Mouse (Mus musculus) cerebellum, adult 2 months (tissue): ENCODE results near the gene Sh3pxd2a.

Experiments used
- CTCF ChIP-seq: fragments of 200-500 bp; IDR thresholded peaks from 2 replicates; pipeline ENCODE4 v1.5.1; 2011; ENCODE audit warnings: low read depth, mild to moderate bottlenecking, control low read depth, low read length, moderate library complexity, borderline replicate concordance; ENCODE audit not compliant: insufficient read depth
- POLR2A ChIP-seq: fragments of 200-500 bp; IDR thresholded peaks from 2 replicates; pipeline ENCODE4 v1.6.1; 2011; ENCODE audit warnings: low read length, control low read depth, borderline replicate concordance; ENCODE audit not compliant: insufficient read depth

- TF ChIP-seq POLR2A (no peak), CTCF (no peak)
Observed at GRCm38 (mm10) chr19:47423632-47424031, 40.6 kb downstream of the Sh3pxd2a start.
